Mouse (Mus musculus): Measurements from ENCODE around the gene Ssx2ip.
"Not testable (repeated sequence)": the region's sequence is repeated elsewhere in the genome, so short reads cannot be mapped to it uniquely, and the experiment has no call there.

Gene Ssx2ip

GRCm38 (mm10) chr3:146403770-146404169 lies 672 bp upstream of the Ssx2ip start:
- DNase-seq (ENCODE audit: low spot score): no peak

- DNase-seq (ENCODE audit: low spot score): no peak
Observed at GRCm38 (mm10) chr3:146405213-146406006, 968 bp downstream of the Ssx2ip start.

- DNase-seq (ENCODE audit: low spot score): no peak
Observed at GRCm38 (mm10) chr3:146406007-146406341, 1.5 kb downstream of the Ssx2ip start.

- no peak for DNase-seq (ENCODE audit: low spot score)
Observed at GRCm38 (mm10) chr3:146407086-146407721, 2.8 kb downstream of the Ssx2ip start.

GRCm38 (mm10) chr3:146410114-146410513 lies 5.7 kb downstream of the Ssx2ip start:
- no peak for DNase-seq (ENCODE audit: low spot score)

- no peak for DNase-seq (ENCODE audit: low spot score)
Observed at GRCm38 (mm10) chr3:146412008-146412407, 7.6 kb downstream of the Ssx2ip start.

- DNase-seq (ENCODE audit: low spot score): no peak
Observed at GRCm38 (mm10) chr3:146412480-146412879, 8.0 kb downstream of the Ssx2ip start.

GRCm38 (mm10) chr3:146413016-146413415 lies 8.6 kb downstream of the Ssx2ip start:
- no peak for DNase-seq (ENCODE audit: low spot score)

- DNase-seq (ENCODE audit: low spot score): no peak
Observed at GRCm38 (mm10) chr3:146413992-146414391, 9.6 kb downstream of the Ssx2ip start.

GRCm38 (mm10) chr3:146414555-146414954 lies 10.1 kb downstream of the Ssx2ip start:
- no peak for DNase-seq (ENCODE audit: low spot score)

- no peak for DNase-seq (ENCODE audit: low spot score)
Observed at GRCm38 (mm10) chr3:146417873-146418272, 13.4 kb downstream of the Ssx2ip start.

GRCm38 (mm10) chr3:146418901-146419300 lies 14.5 kb downstream of the Ssx2ip start:
- no peak for DNase-seq (ENCODE audit: low spot score)

GRCm38 (mm10) chr3:146419534-146419933 lies 15.1 kb downstream of the Ssx2ip start:
- no peak for DNase-seq (ENCODE audit: low spot score)

- DNase-seq (ENCODE audit: low spot score): no peak
Observed at GRCm38 (mm10) chr3:146419992-146420537, 15.6 kb downstream of the Ssx2ip start.

- DNase-seq (ENCODE audit: low spot score): no peak
Observed at GRCm38 (mm10) chr3:146421787-146422186, 17.3 kb downstream of the Ssx2ip start.

GRCm38 (mm10) chr3:146423710-146424109 lies 19.3 kb downstream of the Ssx2ip start:
- DNase-seq (ENCODE audit: low spot score): no peak

GRCm38 (mm10) chr3:146424306-146424900 lies 20.0 kb downstream of the Ssx2ip start:
- no peak for DNase-seq (ENCODE audit: low spot score)

GRCm38 (mm10) chr3:146425902-146426301 lies 21.5 kb downstream of the Ssx2ip start:
- no peak for DNase-seq (ENCODE audit: low spot score)

- no peak for DNase-seq (ENCODE audit: low spot score)
Observed at GRCm38 (mm10) chr3:146426489-146426888, 22.0 kb downstream of the Ssx2ip start.

GRCm38 (mm10) chr3:146433063-146433462 lies 28.6 kb downstream of the Ssx2ip start:
- DNase-seq (ENCODE audit: low spot score): not testable (repeated sequence)

GRCm38 (mm10) chr3:146433681-146434350 lies 29.4 kb downstream of the Ssx2ip start:
- DNase-seq (ENCODE audit: low spot score): no peak

GRCm38 (mm10) chr3:146434686-146435085 lies 30.2 kb downstream of the Ssx2ip start:
- no peak for DNase-seq (ENCODE audit: low spot score)

All from ovary, postnatal 14 days (tissue).